ENCODE assay signal across 27 mouse cellular contexts in the genomic region with DNA sequence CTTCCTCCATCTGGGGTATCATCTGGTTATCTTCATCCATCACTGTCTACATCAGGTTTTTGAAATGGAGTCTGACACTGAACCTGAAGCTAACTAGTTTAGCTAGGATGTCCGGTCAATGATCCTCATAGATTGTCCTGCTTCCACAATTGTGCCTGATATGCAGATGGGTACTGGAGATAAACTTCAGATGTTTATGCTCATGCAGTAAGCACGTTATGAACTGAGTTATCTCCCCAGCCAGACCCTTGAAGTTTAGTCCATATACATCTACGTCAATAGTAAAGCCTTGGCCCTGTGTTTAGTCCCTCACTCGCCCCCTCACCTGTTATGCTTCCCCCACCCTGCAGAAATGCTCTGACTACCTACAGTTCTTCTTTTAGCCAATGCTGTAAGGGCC.
"Had no signal": no experiment of that assay in that cellular context is flagged by ENCODE, and none has a peak within 500 bp of the region (broad histone marks: within the 10 kb centered on the region; RNA-seq: fewer than 3 reads in every experiment).

No protein-coding gene starts in this region.

- H3K9me3 ChIP-seq: embryonic facial prominence, embryonic 10.5 days; embryonic facial prominence, embryonic 12.5 days; embryonic facial prominence, embryonic 13.5 days; embryonic facial prominence, embryonic 15.5 days; forebrain, embryonic 10.5 days; forebrain, embryonic 12.5 days; forebrain, embryonic 13.5 days; forebrain, embryonic 15.5 days had no signal

- H3K36me3 ChIP-seq: embryonic facial prominence, embryonic 10.5 days; embryonic facial prominence, embryonic 12.5 days; embryonic facial prominence, embryonic 13.5 days; embryonic facial prominence, embryonic 15.5 days; forebrain, embryonic 10.5 days; forebrain, embryonic 12.5 days; forebrain, embryonic 15.5 days had no signal

- H3K4me3 ChIP-seq: embryonic facial prominence, embryonic 10.5 days; embryonic facial prominence, embryonic 12.5 days; embryonic facial prominence, embryonic 13.5 days; embryonic facial prominence, embryonic 15.5 days; erythroblast, embryonic 14.5 days; forebrain, embryonic 10.5 days; forebrain, embryonic 12.5 days; forebrain, embryonic 13.5 days; forebrain, embryonic 15.5 days; gastrocnemius, adult 2 months; heart, adult 2 months had no signal

- H3K27me3 ChIP-seq: embryonic facial prominence, embryonic 12.5 days; embryonic facial prominence, embryonic 13.5 days; embryonic facial prominence, embryonic 15.5 days; forebrain, embryonic 12.5 days; forebrain, embryonic 13.5 days; forebrain, embryonic 15.5 days had no signal

- H3K4me1 ChIP-seq: embryonic facial prominence, embryonic 10.5 days; embryonic facial prominence, embryonic 12.5 days; embryonic facial prominence, embryonic 13.5 days; embryonic facial prominence, embryonic 15.5 days; forebrain, embryonic 10.5 days; forebrain, embryonic 12.5 days; forebrain, embryonic 13.5 days; forebrain, embryonic 15.5 days had no signal

- DNase-seq: cerebellum, adult 9-10 months; cerebellum, adult 9-11 months; cerebellum, postnatal 10 days; cerebellum, postnatal 14 days; cerebellum, postnatal 25 days; cerebellum, postnatal 36 days; embryo, embryonic 11 days; forebrain, postnatal 0 days; gastrocnemius, adult 2 months; gastrocnemius, postnatal 10 days; gastrocnemius, postnatal 14 days; gastrocnemius, postnatal 25 days; gastrocnemius, postnatal 36 days; heart, adult 11 months; heart, adult 18-20 months; heart, adult 2 months had no signal

- ATAC-seq: forebrain, embryonic 13.5 days; forebrain, embryonic 14.5 days; forebrain, embryonic 15.5 days; forebrain, embryonic 16.5 days; forebrain, postnatal 0 days had no signal
